Mouse (Mus musculus) monocyte, adult 2 months (primary cell): ENCODE measurements around the gene Aldh1a3.

Experiments used
- DNase-seq, 2 experiments: peaks; one replicate each; pipeline ENCODE4 v3.0.0; 2022; ENCODE audit warnings: low spot score in 2 of 2, low read depth in 1 of 2

The Aldh1a3 gene

DNA sequence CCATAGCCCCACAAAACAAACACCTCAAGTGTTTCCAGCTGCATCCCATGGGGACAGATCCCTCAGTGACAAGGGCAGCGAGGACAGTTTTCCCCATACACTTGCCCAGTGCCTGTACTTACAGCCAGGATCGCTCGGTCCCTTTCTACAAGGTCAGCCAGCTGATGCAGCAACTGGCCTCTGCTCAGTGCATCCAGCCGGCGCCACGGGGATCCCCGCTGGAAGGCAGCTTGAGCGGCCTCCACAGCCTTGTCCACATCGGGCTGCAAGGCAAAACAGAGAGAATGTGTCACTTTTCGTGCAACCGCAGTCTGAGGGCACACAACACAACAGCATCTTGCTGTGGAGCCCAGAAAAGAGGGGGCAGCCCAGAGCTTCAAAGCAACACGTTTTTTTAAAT lies 8.3 kb downstream of the Aldh1a3 start:
- no peak for DNase-seq

DNA sequence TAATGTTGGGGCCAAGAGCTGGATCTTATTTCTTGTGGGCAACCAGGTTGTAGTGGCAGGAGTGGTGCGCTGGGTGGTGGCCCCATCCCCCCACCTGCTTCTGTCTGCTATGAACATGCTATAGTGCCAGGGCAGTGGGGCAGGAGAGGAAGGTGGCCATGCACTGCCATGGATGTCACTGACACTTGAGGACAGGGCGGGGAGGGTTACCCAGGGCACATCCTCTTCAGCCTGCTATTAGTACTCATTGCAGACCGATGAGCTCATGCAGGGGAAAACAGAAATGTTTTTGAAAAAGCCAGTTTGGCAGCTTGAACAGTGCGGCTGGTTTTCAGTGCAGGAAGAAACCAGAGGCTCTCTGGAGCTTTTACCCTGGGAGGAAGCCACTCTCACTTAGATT lies 10.5 kb downstream of the Aldh1a3 start:
- no peak for DNase-seq

DNA sequence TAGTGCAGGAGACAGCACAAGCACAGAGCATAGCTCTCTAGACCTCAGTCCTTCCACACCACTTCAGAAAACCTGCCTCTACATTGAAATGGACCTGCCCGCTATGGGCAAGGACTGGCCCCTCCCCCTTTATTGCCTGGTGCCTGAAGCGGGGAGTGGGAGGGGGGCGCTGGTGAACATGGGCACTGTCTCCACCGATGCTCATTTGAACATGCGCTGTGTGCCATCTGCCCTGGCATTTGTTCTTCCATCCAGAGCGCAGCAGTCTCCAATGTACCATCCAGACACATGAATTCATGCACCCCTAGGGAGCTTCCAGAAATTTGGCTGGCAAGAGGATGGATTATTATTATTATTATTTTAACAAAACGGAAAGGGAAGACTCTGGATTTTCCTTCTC lies 14.2 kb downstream of the Aldh1a3 start:
- DNase-seq: no peak

DNA sequence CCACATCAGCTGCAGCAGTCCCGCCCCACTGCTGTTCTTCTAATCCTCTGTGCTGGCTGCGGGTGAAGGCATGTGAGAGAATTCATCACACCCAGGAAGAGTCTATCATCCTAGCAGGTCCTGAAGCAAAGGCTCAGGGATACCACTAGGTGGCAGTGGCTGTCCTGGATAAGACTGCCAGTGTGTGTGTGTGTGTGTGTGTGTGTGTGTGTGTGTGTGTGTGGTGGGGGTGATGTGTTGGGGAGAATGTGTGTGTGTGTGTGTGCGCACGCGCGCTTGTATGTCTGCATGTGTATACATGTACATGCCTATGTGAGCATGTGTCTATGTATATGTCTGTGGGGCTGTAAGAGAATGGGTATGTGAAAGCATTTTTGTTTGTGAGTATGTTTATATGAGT lies 17.9 kb downstream of the Aldh1a3 start:
- DNase-seq: no peak

DNA sequence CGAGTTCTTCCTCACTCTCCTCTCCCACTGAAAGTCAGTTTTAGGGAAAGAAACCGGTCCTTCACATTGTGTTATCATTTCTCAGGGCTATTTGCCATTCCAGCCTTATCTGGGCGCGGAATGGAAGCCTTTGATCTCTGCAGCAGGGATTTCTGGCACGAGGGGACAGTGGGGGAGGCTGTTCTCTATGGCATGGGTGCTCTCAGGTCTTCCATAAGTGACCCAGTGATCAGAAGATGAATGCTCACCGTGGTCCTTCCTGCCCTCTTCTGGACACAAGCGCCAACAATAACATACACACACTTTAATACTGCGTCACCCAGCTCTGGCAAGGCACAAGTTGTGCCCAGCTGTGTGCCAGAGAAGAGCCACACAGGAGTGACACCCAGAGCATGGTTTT lies 20.3 kb downstream of the Aldh1a3 start:
- DNase-seq: no peak

DNA sequence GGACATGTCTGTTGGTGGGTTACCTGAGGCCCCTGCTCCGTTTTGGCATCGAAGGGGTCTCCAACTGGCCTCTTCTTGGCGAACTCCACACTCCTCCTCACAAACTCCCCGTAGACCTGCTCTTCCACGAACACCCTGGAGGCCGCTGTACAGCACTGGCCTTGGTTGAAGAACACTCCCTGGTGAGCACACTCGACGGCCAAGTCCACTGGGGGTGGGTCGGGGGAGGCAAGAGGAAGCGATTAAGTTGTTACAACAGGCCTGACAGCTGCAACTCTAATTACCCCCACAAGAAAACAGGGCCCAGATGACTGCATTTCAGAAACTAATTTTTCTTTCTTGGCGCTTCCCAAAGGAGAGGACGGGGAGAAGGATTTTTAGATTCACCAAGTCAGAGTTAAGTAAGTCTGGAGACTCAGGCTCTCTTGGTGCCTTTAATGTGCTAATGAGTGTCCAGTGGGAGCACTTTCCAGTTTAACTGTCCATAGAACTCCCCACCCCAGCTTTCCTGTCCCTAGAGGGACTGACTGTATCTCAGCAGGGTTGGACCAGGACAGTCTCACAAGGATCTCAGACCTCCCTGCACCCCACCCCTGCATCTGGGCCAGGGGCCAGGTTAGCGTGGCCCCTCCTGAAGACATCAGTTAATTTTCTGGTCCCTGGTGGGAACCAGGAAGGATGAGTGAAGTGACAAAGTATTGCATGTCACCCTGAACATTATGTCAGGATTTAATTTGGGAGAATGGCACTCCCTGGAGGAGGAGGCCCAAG lies 21.2 kb downstream of the Aldh1a3 start:
- no peak for DNase-seq

DNA sequence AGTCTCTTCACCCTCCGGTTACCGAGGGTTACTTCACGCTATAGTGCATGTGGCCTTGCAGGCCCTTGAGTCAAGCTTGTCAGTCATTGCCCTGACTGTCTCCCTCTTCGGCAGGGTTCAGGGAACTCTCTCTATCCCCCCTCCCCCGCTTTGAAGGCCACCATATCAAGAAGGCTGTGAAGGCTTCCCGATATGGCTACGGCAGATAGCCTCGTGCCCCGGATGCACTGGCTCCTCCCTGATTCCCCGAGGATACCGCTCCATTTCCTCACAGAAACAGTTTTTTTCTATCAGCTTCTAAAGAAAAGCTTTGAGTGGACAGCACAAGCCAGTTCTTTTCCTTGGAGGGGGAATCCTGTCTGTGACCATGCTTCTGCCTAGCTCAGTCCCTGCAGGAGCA lies 21.8 kb downstream of the Aldh1a3 start:
- DNase-seq: no peak

DNA sequence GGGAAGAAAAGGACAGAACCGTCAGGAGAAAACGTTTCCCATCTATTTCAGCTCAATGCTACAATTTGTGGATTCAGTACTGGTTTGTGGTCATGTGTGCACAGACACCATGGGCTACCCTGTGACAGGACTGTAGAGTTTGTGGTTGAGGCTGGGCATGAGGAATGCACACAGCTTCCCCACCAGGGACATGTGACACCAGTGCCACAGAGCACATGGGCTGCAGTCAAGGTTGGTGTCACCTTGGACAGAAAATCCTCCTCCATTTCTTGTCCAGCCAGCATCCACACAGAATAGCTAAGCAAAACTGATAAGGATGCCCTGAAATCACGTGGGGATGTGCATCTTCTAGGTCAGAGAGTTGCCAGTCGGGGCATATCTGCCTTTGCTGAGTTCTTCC lies 22.5 kb downstream of the Aldh1a3 start:
- DNase-seq: no peak

DNA sequence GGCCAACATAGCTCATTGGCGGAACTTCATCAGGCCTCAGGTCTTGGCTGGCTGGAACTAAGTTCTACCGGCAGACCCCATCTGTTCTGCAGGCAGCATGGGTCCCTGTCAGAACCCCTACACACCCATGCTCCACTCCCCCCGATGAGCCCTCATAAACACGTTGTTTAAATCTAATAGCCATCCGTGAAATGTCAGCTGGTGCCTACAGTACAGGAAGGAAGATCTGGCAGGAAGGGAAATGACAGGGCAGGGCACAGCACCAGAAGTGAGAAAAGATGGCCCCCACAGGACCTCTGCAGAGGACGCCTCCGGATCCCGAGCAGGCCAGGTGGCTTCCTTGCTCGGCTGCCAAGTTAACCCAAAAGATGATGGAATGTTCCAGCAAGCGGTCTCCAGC lies 23.2 kb downstream of the Aldh1a3 start:
- DNase-seq: no peak

DNA sequence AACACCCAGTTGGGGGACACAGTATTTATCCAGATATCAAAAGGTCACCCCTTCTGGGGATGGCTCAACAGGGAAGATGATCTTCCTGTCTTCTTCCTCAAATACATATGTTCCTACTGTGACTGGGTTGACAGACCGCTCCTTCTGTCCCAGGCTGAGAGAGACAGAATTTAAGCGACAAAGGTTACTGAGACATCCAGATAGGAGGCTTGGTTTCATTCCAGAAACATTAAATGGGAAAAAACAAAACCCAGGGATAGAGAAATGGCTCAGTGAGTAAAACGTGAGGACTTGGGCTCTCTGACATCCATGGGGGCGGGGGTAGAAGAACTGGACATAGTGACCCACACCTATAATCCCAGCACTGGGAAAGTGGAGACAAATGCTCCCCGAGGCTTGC lies 24.4 kb downstream of the Aldh1a3 start:
- DNase-seq: no peak

DNA sequence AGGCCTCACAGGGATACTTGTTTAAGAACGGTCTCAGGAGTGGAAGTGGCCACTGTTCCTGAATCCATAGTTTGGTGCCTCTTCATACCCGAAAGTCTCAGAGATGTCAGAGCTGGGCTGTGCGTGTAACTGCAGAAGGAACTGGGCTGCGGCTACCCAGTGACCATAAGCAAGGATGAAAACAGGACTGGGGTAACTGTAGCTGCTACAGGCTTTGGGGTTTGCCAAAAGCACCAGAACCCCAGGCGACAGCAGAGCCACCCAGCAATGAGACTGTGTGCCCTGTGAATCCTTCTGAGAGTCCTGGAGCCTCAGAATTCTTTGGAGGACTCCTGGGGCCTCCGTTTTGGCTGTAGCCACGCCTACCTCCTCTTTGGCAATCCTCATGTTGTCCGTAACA lies 25.7 kb downstream of the Aldh1a3 start:
- DNase-seq: no peak

DNA sequence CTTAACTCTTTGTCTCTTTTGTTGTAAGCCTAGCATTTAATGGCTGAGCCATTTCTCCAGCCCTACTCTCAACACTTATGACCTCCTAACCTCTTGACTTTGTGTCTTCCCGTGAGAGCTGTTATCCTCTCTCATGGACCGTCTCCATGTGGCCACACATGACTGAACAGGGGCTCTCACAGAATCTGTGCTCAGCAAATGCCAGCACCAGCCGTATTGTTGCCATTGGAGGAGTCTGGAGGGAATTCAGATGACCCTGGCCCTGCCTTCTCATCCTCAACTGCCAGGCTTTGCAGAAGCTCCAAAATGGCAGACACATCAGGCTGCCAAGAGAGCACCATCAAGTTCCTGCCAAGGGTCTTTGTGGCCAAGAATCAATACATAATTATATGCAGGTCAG lies 30.0 kb downstream of the Aldh1a3 start:
- DNase-seq: no peak

DNA sequence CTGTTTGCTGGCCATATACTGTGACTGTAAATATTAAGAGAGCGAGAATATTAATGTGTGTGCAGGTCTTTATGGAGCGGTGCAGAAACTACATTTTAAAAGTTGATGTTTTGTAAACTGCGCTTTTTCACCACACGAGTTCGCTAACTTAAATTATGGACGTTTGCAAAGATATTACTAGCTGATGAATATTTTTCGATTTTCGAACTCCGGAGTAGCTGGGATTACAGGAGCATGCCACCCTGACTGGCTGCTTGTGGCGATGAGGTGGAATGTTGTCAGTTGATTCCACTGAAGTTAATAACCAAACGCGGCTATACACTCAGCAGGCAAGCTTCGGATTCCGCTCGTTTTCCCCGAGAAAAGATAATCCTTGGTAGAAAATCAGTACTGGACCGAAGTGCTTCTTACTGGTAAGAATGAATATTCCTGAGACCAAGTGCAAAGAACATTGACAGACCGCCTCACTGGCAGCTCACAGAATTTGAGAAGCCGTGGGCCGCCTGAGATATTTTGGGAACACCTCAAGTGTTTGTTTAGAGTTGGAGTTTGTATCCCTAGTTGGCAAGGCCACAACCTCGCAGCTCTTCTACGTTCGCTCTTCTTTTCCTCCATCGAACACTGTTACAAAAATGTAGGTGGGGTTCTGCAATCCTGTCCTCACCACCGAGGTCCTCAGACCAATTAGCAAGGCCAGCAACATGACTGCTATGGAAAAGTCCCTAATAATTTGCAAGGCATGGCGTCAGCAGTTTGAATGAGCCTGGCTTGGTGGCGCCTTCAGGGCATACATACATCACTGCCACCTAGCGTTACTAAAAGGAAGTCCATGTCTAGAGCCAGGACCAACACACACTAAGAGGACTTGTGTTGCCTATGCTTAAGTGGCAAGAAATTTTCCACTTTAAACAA lies 38.4 kb downstream of the Aldh1a3 start:
- peak in 1 of 2 experiments; percentile 57 for DNase-seq

DNA sequence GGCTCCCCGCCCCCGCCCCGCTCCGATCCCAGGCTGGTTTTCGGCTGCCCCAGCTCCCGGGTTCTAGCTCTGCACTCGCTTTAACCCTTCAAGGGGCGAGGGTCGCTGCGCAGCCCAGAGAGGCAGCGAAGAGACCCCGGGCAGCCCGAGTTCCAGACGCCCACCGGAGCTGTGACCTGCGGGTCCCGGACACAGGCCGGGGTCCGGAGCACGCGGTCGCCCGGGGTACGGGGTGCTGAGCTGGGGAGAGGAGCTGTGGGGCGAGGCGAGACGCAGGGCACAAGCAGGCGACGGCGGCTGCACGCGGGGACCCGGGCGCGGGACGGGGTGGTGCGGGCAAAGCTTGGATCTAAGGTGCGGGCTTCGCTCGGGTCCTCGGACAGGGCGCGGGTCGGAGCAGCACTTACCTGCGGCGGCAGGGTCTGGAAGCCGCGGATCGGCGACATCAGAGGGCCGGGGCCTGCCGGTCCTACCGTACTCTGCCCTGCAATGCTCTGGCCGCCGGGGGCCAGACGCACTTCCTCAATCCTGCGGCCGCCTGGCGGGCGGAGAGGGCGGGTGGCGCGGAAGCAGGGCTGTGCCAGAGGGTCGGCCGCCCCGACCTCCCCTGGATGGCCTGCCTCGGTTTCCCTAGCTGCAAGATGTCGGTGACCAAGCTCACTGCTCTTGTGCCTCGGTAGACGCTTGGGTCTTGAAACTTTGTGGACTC lies 39.4 kb downstream of the Aldh1a3 start, which contains the start of gene Lrrk1:
Lrrk1 (minus strand) TSS at position 538 of the 709 bp plus-strand sequence.
- DNase-seq: peak in 1 of 2 experiments; percentile 44

DNA sequence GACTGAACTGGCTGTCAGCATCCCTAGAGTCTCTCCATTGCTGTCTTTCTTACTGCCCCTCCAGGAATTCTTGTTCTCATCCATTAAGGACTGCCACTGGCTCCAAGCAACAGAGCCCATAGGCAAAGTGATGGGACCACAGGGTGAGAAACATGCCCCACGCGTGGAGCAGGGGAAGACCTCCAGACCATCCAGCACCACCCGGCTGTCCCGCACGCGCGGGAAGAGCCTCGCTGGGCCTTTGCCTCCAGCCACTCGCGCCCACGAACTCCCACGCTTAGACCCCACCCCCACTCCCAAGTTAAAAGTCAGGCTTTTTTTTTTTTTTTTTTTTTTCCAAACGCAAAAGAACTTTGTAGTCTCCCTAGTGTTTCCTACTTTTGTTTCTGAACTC lies 39.9 kb downstream of the Aldh1a3 start:
- DNase-seq: no peak

DNA sequence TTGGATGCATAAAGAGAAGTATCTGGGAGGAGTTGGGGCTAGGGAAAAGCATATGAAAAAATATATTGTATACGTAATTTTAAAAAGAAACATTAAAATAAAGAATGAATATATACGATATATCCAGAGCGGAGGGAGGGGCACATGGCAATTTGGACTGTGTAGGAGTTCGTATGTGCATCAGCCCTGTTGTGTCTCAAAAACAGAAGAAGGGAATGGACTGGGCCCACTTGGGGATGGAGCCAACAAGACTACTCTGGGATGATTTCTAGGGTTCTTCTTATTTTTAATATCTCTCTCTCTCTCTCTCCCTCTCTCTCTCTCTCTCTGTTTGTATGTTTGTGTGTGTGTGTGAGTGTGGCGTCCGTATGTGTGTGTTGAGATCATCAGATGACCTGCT lies 40.9 kb downstream of the Aldh1a3 start:
- no peak for DNase-seq

DNA sequence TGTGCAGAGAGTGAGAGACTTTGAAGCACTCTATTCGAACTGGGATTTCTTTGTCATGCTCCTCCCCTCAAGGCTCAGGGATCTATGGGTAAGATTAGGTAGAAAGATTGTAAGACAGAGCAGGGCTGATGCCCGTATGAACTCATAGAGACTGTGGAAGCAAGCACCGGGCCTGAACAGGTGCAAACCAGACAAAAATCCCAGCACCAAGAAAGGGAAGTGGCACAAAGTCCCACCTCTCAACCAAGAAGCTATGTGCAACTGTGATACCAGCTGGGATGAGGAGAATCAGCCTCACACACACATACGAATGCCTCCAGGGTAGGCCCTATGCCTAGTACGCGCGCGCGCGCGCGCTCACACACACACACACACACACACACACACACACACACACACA lies 41.5 kb downstream of the Aldh1a3 start:
- DNase-seq: no peak

DNA sequence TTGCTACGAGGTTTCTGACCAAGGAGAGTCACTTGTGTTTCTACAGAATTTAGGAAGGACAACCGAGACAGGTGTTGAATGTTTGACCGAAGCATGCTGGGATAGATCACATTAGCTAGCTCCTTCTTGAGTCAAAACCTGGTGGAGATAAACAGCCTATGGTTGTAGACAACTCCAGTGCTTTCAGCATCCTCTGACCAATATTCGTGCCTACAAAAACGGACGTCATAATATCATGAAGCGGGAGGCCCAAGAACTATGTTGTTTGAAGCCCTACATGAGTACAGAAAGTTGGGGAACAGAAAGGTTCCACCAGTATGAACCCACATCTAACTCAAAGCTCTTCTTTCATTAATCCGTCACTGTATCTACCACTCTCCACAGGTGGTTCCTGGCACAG lies 42.4 kb downstream of the Aldh1a3 start:
- no peak for DNase-seq

DNA sequence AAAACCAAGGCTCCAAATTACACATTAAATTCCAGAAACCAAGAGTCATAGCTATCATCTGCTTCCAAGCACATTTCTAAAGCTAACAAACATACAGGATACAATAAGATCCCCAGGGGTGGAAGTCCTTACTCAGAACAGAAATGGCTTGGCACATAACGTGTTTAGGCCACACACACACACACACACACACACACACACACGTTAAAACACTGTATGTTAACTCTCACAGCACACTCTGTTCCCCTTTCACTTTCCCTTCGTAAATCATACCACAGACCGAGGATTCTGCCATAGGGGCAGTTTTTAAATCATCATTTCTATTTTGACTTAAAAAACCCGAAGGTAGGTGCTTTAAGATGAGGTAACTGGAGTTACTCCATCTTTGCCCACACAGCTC lies 43.1 kb downstream of the Aldh1a3 start:
- no peak for DNase-seq

DNA sequence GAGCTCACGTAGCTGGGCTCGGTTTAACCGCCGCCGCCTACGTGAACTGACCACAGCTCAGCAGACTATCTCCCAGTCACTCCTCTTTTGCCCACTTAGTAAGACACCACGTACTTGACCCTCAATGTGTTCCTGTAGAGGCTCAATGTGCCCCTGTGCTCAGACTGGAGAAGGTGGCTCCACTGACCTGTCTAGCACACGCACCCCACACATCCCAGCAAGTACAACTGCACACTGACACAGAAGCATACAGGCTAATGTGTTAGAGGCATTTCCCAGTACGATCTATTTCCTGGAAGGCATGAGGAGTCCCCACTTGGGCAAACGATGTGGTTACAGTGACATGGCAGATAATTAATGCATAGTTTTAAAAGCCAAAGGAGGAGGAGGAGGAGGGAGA lies 50.8 kb downstream of the Aldh1a3 start:
- no peak for DNase-seq

DNA sequence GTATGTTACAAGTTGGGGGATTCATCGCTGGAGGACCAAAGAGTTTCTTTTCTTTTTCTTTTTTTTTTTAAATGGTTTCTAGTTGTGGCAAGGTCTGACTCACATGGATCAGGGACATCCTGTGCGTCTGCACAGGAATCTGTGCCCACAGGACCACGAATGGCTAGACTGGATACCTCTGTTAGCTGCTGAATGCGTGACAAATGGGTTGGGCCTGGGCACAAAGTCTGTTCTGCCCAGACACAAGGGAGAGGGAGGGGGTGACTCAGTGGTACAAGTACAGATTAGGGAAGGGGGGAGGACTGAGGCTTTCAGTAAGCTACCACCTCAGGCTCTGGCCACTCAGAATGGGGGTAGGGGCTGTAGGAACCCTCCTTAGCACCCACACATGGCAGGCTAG lies 51.6 kb downstream of the Aldh1a3 start:
- DNase-seq: no peak

DNA sequence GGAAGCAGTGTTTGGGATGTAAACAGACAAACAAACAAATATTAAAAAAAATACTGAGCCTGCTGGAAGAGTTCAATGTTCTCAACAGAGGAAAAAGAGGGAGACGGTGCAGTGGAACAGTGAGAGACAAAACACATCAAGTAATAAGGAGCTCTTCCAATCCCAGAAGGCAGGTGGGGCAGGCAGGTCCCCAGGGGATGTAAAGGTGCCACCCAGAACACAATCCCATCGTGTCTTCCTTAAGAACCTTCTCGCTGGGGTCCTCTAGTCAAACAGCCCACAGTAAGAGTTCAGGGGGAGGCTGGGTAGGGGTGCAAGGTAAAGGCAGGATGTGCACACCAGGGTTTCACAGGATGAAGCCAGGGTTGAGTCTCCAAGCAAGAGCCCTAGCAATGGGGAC lies 53.9 kb downstream of the Aldh1a3 start:
- no peak for DNase-seq
